Mouse (Mus musculus): ENCODE measurements around the gene Klk14.
"Not testable (repeated sequence)": the region's sequence is repeated elsewhere in the genome, so short reads cannot be mapped to it uniquely, and the experiment has no call there.

Klk14 gene

DNA sequence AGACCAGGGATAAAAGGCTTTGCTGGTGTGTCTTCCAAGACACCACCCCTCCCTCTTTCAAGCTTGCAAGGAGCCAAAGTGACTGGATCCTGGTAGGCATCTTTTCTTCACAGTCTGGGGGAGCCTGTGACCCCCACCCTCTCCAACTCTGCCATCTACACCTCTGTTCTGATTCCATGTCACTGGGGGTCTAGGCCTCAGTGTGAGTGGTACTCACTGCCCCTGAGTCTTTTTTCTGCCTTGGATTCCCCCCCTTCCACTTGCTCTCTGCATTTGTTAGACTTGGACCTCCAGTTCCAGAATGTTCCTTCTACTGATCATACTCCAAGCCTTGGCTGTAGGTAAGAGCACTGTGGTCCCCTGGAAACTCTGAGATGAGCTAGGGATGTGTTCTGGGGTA is at the start of gene Klk14:
TSS of gene Klk14 (plus strand) at position 301 of the 400 bp plus-strand sequence.
- no peak for DNase-seq (ENCODE audit: low spot score in 2 of 2)

DNA sequence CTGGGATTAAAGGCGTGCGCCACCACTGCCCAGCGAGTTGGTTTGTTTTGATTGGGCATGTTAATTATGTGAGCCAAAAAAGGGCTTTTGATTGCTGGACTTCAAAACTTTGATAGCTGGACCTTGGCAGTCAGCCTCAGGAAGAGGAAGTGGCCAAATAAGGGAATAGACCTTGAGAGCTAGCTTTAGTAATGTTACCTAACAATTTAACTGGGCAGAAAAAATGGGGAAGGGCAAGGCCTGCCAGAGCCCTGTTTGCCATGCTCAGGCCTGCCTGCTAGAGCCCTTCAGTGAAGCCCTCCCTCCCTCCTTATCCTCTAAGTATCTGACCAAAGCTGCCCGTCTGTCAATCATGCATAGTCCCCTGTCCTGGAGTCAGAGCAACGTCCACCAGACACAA is 47.6 kb upstream of the Klk14 start:
- DNase-seq (ENCODE audit: low spot score in 2 of 2): no peak

DNA sequence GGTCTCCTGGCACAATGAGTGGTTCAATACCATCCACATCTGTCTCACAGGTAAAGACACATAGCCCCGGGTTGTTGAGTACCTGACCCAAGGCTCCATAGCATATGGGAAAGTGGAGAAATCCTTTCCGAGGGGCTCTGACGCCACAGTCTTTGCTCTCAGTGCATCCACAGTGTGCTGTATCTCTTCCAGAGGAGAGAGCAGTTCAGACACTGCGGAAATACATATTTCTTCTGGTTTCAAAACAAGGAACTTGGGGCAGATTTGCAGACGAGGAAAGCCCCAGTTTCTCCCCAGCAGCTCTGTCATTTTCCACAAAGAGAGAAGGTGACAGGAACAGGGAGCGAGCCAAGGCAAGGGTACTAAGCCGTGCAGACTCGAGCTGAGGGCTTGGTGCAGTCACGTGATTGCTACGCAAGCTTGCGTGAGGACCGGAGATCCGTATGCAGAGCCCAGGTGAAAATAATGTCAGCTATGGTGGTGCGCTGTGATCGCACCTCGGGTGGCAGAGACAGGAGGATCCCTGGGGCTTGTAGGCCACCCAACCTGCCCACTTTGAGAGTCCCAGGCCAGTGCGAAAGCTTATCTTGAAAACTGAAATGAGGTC is 47.1 kb upstream of the Klk14 start:
- DNase-seq (ENCODE audit: low spot score in 2 of 2): no peak

DNA sequence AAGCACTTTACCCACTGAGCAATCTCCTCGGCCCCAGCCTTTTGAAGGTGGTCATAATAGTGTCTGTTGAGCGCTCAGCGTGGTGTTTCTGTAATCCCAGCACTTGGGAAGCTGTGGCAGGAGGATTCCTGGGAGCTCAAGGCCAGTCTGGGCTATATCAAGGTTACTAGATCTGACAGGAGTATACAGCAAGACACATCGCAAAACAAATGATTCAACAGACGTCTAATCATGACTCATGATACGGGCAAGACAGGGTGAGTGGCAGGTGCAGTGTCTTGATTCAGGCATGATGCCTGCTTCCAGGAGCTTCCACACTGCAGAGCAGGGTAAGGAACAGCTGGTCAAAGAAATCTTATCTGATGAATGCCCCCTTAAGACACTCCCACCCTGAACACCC is 37.5 kb upstream of the Klk14 start:
- DNase-seq (ENCODE audit: low spot score in 2 of 2): no peak

DNA sequence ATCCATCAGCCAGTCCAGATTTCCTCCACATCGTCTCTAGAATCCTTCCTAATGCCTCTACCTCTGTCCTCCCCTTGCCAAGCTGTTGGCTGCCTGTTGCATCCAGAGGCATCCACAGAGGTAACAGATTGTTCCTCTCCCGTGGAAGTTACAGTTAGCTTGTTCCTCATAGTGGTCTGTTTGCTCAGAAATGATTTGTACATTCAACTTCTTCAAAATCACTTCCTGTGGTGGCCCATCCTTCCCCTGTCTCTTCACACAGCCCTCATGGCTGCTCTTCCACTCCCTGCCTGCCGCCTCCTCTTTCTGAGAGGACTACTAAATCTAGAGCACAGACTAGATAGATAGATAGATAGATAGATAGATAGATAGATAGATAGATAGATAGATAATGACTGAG is 35.7 kb upstream of the Klk14 start:
- no peak for DNase-seq (ENCODE audit: low spot score in 2 of 2)

DNA sequence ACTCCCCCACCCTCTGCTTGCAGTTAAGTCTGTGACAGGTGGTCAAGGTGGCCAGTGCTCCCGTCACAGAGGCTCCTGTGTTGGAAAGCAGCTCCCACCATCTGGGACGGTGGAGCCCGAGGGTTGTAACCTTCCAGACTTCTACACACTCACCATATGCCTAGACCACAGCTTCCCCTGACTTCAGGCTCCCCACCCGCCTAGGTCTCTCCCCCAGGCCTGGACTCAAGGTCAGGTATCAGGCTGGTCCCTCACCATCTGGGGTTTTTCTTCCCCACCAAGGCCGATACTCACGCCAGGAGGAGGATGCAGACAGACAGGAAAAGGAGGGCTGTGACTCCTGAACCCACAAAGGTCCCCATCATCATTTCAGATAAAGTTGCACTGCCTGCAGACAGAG is 34.0 kb upstream of the Klk14 start:
- no peak for DNase-seq (ENCODE audit: low spot score in 2 of 2)

DNA sequence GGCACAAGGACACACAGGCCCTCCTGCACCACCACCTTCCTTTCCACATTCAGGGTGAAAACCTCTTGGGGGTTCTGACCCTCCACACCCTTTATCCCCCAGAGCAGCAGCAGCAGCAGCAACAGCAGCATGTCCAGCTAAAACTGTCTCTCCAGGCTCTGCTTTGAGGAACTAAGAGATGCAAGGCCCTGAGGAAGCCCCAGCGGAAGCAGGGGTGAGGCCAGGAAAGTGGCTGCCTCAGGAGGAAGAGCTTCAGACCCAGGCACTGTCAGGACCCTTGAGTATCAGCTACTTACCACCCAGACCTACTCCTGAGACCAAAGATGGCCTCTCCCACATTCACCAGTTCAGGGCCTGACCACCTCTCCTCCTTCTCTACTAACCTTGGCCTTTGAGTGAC is 30.2 kb upstream of the Klk14 start, which contains the start of gene Siglece:
TSS of gene Siglece (minus strand) at position 160 of the 400 bp plus-strand sequence.
- DNase-seq (ENCODE audit: low spot score in 2 of 2): no peak

DNA sequence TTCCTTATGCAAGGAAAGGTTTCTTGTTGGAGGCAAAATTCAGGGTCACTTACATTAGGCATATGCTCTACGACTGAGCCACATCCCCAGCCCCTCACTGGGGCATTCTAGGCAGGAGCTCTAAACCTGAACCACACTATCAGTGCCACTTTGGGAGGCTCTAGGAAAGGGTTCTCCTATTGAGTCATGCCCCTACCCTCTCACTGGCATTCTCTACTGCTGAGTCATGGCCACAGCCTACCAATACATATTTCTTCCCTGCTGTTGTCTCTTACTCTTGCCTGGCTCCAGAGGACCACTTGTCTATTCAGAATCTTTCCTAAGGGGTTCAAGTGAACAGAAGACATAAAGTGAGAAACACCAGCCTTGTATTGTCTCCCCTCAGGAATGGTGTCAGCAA is 27.4 kb upstream of the Klk14 start:
- DNase-seq (ENCODE audit: low spot score in 2 of 2): no peak

DNA sequence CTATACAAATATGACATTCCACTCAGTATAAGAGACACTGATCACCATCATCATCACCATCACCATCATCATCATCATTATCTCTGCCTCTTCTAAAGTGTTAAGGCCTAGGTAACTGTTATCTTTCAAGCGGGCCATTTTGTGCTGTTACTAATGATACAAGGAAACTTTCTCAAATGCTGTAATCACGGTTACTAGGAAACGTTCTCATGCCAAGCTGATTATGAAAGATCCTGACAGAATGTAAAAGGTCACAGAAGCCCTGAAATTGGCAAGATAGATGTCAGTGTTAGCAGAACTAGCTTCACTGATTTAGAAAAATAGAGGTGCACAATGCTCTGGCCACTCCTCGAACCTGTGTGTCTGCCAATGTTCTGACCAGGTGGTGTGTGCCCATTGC is 23.0 kb upstream of the Klk14 start:
- not testable (repeated sequence) for DNase-seq (ENCODE audit: low spot score in 2 of 2)

DNA sequence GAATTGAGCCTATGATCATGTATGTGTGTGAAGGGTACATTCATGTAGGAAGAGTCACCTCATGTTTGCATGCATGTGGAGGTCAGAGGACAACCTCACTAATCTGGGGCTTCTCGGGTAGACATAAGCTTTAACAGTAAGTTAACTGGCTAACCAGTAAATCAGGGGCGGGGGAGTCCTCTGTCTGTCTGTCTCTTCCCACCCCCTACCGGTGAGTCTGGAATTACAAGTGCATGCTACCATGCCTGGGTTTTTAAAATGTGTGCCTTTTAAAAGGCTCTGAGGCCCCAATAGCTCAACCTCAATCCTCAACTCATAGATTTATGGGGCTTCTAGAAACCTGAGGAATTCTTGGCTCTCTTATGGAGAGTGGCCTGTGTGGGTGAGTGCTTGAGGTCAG is 21.6 kb upstream of the Klk14 start:
- DNase-seq (ENCODE audit: low spot score in 2 of 2): no peak

DNA sequence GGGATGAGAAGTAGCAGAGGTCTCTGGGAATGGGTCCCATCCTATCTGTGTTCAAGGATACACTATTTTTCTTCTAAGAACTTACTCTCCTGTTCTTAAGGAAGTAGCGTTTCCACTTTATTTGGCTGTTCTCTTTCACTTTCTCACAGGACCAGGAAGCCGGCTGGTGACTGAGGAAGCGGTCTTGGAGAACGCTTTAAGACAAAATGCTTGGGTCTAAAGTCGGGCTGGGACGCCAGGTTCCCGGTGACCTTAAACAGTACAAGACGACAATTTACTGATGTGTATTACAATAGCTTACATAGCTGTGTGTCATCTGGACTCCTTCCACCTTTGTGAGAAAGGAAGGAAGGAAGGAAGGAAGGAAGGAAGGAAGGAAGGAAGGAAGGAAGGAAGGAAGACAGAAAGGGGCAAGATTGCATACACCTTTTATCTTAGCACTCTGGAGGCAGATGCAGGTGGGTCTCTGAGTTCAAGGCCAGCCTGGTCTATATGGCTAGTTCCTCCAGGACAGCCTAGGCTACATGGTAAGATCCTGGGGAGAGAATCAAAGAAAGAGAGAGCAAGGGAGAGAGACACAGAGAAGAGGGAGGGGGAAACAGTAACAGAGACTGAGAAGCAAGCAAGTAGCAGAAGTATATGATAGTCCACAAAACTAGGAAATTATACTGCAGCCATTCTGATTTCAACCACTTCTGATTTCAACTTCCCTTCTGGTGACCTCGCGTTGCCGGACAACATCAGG is 19.0 kb upstream of the Klk14 start:
- DNase-seq (ENCODE audit: low spot score in 2 of 2): no peak

DNA sequence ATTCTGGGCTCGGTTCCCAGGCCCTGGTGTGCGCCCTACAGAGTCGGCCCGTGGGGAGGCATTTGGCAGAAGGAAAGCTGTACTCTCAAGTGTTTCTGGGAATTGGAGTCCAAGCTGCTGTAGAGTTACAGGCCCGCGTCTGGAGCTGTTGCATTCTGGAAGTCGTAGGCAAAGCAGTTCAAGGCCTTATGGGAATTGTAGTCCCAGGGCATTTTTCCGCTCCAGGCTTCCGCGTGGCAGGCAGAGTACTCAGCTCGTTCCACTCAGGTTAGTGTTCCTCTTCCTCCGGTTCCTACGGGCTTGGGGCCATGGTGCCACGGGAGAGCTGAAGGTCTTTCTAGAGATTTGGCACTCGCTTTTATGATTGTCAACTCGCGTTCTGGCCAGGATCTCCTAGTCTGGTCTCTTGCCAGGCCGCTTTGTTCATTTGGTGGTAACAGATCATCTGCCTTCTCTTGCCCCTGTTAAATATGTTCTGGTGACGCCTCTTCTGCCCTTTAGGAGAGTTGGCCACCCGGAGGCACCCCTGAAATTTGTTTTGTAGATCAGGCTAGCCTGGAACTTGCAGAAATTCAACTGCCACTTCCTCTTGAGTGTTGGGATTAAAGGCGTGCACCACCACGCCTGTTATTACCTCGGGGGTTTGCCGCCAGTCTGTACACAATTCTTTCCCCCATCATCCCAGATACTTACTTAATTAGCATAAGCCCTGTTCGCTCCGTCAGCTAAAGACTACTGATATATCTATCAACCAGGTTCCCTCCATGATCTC is 18.2 kb upstream of the Klk14 start, which contains the start of gene Ctu1:
TSS of gene Ctu1 (plus strand) at position 208 of the 772 bp plus-strand sequence.
- DNase-seq (ENCODE audit: low spot score in 2 of 2): peak; percentile 88 to 89

DNA sequence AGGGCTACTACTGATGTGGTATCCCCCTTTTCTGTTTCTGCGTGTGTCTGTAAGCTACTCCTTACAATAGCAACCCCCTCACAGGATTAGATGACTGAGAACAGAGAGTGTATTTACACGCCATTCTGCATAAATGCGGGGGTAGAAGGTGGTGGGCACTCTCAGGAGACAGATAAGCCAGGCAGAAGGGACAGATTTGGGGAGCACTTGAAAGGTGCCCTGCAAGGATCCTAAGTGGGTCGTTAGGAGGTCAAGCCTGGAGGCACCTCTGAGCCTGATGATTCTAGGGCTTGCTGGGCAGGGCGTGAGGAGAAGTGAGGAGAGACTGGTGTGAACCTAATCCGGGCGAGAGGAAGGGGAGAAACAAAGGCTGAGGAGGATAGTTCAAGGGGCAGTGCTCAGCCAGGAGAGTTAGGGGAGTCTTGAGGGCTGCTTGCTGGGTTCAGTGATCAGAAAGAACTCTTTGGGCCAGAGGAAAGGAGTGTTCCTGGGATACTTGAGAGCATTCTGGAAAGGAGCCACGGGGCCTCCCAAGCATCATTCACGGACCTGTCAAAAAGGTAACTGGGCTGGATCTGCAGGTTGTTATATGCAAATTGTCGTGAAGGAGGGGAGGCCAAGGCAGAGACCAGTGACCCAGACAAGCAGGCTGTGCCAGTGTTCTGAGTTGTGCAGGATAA is 17.5 kb upstream of the Klk14 start:
- no peak for DNase-seq (ENCODE audit: low spot score in 2 of 2)

DNA sequence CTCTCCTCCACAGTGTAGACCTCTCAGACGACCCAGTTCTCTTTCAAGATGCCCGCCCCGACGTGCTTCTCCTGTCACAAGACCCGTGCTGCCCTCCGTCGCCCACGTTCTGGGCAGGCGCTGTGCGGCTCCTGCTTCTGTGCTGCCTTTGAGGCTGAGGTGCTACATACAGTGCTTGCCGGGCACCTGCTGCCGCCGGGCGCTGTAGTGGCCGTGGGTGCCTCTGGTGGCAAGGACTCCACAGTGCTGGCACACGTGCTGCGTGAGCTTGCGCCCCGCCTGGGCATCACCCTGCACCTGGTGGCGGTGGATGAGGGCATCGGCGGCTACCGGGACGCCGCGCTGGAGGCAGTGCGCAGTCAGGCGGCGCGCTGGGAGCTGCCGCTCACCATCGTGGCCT is 15.1 kb upstream of the Klk14 start:
- no peak for DNase-seq (ENCODE audit: low spot score in 2 of 2)

DNA sequence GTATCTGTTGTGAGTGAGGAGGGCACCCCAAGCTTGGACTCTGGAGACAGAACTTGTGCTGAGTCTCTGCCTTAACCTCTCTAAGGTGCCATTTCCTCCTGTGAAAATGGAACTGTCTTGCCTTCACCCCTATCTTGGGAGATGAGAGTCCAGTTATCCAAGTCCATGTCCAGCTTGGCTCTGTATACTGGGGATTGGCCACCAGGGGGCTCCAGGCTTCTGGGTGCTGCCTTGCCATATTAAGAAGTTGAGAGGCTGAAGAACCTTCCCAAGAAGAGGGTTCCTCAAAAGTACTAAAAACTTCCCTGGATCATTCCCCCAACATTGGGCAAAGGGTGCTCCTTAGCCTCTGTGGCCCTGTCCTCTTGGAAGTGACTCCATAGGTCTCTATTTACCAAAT is 11.7 kb upstream of the Klk14 start:
- DNase-seq (ENCODE audit: low spot score in 2 of 2): no peak

DNA sequence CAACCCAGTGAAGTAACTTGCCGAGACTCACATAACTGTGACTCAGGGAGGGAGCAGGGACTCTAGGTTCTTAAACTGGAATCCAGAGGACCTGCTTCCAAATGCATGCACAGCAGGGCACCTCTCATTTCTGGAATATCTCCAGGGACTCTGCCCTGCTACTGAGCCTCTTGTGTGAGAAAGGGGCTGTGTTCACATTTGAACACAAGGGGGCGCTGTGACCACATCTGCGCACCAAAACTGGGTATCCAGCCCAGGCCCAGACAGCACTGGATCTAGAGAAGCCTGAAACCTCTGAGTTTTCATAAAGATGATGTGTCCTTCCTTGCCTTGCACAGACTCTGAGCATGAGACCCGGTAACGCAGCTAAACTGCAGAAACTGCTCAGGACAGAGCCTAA is 9.3 kb upstream of the Klk14 start:
- peak in 1 of 2 experiments; percentile 66 for DNase-seq (ENCODE audit: low spot score in 2 of 2)

DNA sequence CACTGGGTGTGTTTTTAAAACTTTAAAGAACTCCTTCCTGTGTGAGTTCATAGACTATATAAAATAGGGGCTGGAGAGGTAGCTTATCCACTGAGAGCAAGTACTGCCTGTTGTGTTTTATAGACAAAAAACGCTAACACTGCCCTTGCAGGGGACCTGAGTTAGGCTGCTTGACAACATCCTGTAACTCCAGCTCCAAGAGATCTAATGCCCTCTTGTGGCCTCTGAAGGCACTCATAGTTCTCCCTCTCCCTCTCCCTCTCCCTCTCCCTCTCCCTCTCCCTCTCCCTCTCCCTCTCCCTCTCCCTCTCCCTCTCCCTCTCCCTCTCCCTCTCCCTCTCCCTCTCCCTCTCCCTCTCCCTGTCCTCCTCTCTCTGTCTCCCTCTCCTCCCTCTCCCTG is 7.7 kb upstream of the Klk14 start:
- not testable (repeated sequence) for DNase-seq (ENCODE audit: low spot score in 2 of 2)

DNA sequence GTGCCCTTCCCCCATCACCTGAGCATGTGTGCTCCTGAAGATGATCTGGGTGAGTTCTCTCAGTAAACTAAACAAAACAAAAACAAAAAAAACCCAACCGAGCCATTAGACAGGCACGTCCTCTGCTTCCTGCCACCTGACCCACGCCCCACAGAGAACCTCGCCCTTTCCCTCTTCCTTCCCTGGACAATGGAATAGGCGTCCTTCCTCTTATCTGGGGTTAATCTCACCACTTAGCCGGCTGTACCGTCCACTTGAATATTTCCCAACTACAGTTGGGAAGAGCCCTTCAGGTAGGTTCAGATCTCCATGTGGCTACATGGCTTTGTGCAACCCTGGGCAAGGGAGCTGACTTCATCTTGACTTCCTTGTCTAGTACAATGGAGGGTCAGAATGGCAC is 5.1 kb upstream of the Klk14 start:
- no peak for DNase-seq (ENCODE audit: low spot score in 2 of 2)

DNA sequence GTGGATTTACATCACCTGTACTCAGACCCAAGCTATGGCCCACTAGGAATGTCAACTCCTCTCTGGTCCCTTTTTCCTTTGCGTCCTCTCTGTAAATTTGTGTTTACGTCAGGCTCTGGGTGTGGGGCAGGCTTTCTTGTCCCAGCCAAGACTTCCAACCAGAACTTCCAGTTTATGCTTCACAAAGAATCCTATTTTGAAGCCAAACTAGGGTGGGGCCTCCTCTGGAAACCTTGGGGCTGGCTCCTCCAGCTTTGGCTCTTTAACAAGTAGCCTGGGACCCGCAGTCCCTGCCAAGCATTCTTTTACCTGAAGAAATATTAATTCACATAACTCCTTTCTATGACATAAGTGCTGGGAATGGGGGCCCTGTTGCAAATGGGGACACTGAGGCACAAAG is 19.8 kb downstream of the Klk14 start:
- no peak for DNase-seq (ENCODE audit: low spot score in 2 of 2)

DNA sequence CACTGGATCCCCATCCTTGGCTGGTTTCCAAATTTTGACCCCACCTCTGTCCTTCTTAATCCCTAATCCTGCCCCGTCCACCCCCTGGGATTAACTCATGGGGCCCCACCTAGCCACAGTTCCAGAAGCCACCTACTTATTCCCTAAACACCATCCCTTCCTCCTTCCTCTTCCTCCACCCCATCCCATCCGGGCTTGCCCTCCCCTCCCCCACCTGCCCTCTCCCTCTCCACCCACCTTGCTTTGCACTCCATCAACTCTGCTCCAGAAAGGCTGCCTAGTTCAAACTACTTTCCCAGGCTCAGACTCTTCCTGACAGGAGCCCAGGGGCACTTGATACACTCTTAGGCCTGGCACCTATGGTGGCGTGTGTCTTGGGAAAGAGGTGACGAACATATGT is 22.0 kb downstream of the Klk14 start, which contains the start of gene Klk13:
TSS of gene Klk13 (plus strand) at position 301 of the 400 bp plus-strand sequence.
- DNase-seq (ENCODE audit: low spot score in 2 of 2): no peak

DNA sequence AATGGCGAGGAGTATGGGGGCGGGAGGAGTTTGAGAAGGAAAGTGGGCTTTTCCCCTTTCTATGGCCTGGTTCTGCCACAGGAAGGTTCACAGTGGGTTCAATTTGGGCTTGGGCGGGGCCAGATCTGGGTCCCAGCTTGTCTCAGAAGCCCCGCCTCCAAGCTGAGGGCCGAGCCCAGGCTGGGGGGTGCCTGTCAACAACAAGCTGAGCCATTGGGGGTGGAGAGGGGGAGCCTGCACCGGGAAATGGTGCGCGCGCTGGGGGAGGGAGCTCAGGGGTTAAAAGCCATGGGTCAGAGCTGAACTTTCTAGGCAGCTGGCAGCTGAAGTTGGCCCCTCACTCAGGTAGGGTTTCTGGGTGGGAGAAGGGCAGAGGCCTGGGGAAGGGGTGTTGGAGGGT is 22.7 kb downstream of the Klk14 start:
- no peak for DNase-seq (ENCODE audit: low spot score in 2 of 2)

DNA sequence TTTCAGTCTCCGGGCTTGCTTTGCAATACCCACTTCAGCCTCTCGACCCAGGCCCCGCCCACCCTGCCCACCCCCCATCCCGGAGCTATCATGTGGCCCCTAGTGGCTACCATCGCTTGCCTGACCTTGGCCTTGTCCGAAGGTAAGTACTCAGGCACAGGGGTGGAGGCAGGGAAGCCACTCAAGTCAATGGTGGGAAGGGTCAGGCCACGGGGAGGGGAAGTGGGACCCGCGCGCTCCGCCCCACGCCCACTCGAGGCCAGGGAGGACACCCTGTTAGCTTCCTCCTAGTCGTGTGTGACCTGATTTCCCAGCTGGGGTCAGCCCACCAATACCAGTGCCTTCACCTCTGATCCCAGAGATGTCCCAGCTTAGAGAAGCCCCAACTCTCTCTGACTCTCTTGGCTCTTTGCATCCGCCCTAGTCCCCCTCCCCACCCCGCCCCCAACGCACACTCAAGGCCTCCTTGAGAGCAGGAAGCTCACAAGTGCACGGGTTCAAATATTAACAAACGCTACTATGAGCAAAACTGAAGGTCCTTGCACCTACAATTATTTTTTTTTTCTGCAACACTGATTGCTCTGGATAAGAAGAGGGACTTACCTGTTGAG is 23.6 kb downstream of the Klk14 start:
- no peak for DNase-seq (ENCODE audit: low spot score in 2 of 2)
